Comparison of ENCODE assay signal across 26 mouse cellular contexts in the genomic region with DNA sequence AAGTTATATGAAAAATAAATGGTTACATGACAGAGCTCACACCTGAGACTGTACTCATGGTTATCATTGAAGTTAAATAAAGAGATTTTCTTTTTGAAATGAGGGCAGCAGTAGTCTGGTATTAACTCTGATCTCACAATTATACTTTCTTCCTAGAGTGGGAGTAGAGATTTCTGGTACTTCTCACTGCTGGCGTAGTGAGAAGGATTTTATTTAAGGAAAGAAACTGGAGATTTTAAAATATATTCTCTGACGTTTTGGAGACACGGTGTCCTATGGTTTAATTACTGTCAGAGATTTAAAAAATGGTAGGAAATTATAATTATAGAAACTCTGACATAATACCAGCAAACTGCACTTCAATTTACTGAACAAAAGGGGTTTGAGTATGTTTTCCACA.
"Had no signal": no experiment of that assay in that cellular context is flagged by ENCODE, and none has a peak within 500 bp of the region (broad histone marks: within the 10 kb centered on the region; RNA-seq: fewer than 3 reads in every experiment).

No protein-coding gene starts in this region.

- ATAC-seq: hindbrain, embryonic 16.5 days; inflammation-experienced regulatory T-cells, adult 6 months; intestine, embryonic 15.5 days; intestine, postnatal 0 days had no signal

- DNase-seq: gastrocnemius, adult 2 months; gastrocnemius, postnatal 10 days; gastrocnemius, postnatal 25 days; heart, adult 18-20 months; heart, postnatal 10 days; heart, postnatal 4 days; kidney, adult 18-20 months; kidney, adult 8-10 months; kidney, postnatal 10 days; kidney, postnatal 25 days; kidney, postnatal 4 days; liver; liver, embryonic 13.5 days had no signal

- H3K27ac ChIP-seq: gastrocnemius, adult 2 months; heart, embryonic 10.5 days; hindbrain, embryonic 10.5 days; hindbrain, embryonic 12.5 days; hindbrain, embryonic 14.5 days; intestine, embryonic 15.5 days; layer of hippocampus, adult 2 months; limb, embryonic 10.5 days; limb, embryonic 12.5 days; liver, embryonic 13.5 days; liver, embryonic 15.5 days had no signal

- H3K4me3 ChIP-seq: gastrocnemius, adult 2 months; heart, embryonic 10.5 days; heart, embryonic 12.5 days; hindbrain, embryonic 10.5 days; hindbrain, embryonic 12.5 days; intestine, embryonic 15.5 days; layer of hippocampus, adult 2 months; limb, embryonic 10.5 days; limb, embryonic 12.5 days; liver, embryonic 13.5 days; liver, embryonic 15.5 days had no signal
